Comparison of ENCODE assay signal across 12 mouse cellular contexts in genomic region chr11:20987171-20987815, GRCm38 (mm10).
DNase-seq lines count a peak whose midpoint lies in the region; ATAC-seq and TF ChIP-seq lines count a peak whose summit lies in the region.
"Had no signal": no experiment of that assay in that cellular context is flagged by ENCODE, and none has a peak within 500 bp of the region (broad histone marks: within the 10 kb centered on the region; RNA-seq: fewer than 3 reads in every experiment).

No protein-coding gene starts in this region.

- H3K9ac ChIP-seq in liver, embryonic 11.5 days (ENCODE audit: low read depth, low read length) = no peak overlapping the region
- H3K9ac ChIP-seq in liver, postnatal 0 days (replicated peaks) = no peak overlapping the region
- no peak overlapping the region for H3K9ac ChIP-seq in forebrain, embryonic 13.5 days
- H3K9ac ChIP-seq in midbrain, embryonic 16.5 days (ENCODE audit: low read depth, low read length) = no peak overlapping the region
- H3K9ac ChIP-seq in heart, adult 2 months (ENCODE audit: low read depth, low read length) = no peak overlapping the region
- H3K9ac ChIP-seq: limb, embryonic 13.5 days had no signal

- peak; percentile 24 for DNase-seq in liver, embryonic 11.5 days (ENCODE audit: low spot score)
- DNase-seq in liver, postnatal 0 days = no peak
- DNase-seq in cerebellum, adult 9-10 months = peak; percentile 24
- no peak for DNase-seq in heart, adult 2 months
- DNase-seq in gastrocnemius, adult 18-20 months (ENCODE audit: low spot score) = no peak
- DNase-seq in ovary, postnatal 36 days (ENCODE audit: low spot score) = no peak
- DNase-seq: gastrocnemius, adult 2 months had no signal

- H3K36me3 ChIP-seq in liver, embryonic 11.5 days (ENCODE audit: control insufficient read depth, insufficient read depth, low read length) = no peaks in the 10 kb centered on the region
- H3K36me3 ChIP-seq in liver, postnatal 0 days (replicated peaks; ENCODE audit: insufficient read depth, low read length) = no peaks in the 10 kb centered on the region
- H3K36me3 ChIP-seq in forebrain, embryonic 13.5 days (ENCODE audit: poor library complexity, severe bottlenecking) = no peaks in the 10 kb centered on the region
- no peaks in the 10 kb centered on the region for H3K36me3 ChIP-seq in midbrain, embryonic 16.5 days (ENCODE audit: control insufficient read depth, insufficient read depth, low read length)
- H3K36me3 ChIP-seq in heart, adult 2 months (ENCODE audit: control insufficient read depth, insufficient read depth, low read length) = no peaks in the 10 kb centered on the region; the same call in 1 of the 2 replicates
- H3K36me3 ChIP-seq: limb, embryonic 13.5 days had no signal

- no peak overlapping the region for H3K27ac ChIP-seq in liver, embryonic 11.5 days (ENCODE audit: low read depth, low read length)
- H3K27ac ChIP-seq in liver, postnatal 0 days (ENCODE audit: low read depth) = no peak overlapping the region
- peak overlapping the region; percentile 71 for H3K27ac ChIP-seq in forebrain, embryonic 13.5 days
- H3K27ac ChIP-seq in midbrain, embryonic 16.5 days (ENCODE audit: low read length) = peak overlapping the region; percentile 91
- H3K27ac ChIP-seq in heart, adult 2 months = no peak overlapping the region
- H3K27ac ChIP-seq: gastrocnemius, adult 2 months; limb, embryonic 13.5 days had no signal

- no peaks in the 10 kb centered on the region for H3K27me3 ChIP-seq in liver, embryonic 11.5 days (replicated peaks; ENCODE audit: control insufficient read depth, insufficient read depth, low read length)
- H3K27me3 ChIP-seq in liver, postnatal 0 days (ENCODE audit: insufficient read depth, low read length) = no peaks in the 10 kb centered on the region
- H3K27me3 ChIP-seq in forebrain, embryonic 13.5 days = no peaks in the 10 kb centered on the region
- H3K27me3 ChIP-seq in midbrain, embryonic 16.5 days (ENCODE audit: control insufficient read depth, insufficient read depth, low read depth, low read length) = no peaks in the 10 kb centered on the region
- no peaks in the 10 kb centered on the region for H3K27me3 ChIP-seq in heart, adult 2 months (ENCODE audit: control insufficient read depth, insufficient read depth, low read length)
- H3K27me3 ChIP-seq: limb, embryonic 13.5 days had no signal

- H3K4me2 ChIP-seq in liver, embryonic 11.5 days = no peak overlapping the region
- no peak overlapping the region for H3K4me2 ChIP-seq in liver, postnatal 0 days (ENCODE audit: low read depth, low read length)
- H3K4me2 ChIP-seq in forebrain, embryonic 13.5 days = no peak overlapping the region
- H3K4me2 ChIP-seq in midbrain, embryonic 16.5 days (ENCODE audit: low read length) = peak overlapping the region; percentile 47
- H3K4me2 ChIP-seq: limb, embryonic 13.5 days had no signal

- 65% methylated on average over 5 of the region's 5 CpGs for WGBS in liver, embryonic 11.5 days
- WGBS in liver, postnatal 0 days (ENCODE audit: insufficient replicate concordance) = 72% methylated on average over 5 of the region's 5 CpGs
- WGBS in forebrain, embryonic 13.5 days = 53% methylated on average over 5 of the region's 5 CpGs
- WGBS in midbrain, embryonic 16.5 days = 38% methylated on average over 5 of the region's 5 CpGs
- whole genome bisulfite sequencing in heart, adult 2 months = 78% methylated on average over 5 of the region's 5 CpGs

- TF ChIP-seq POLR2A in heart, adult 2 months (IDR thresholded peaks at IDR 0.05; ENCODE audit: insufficient read depth, low read depth, low read length) = no peak

- ATAC-seq in liver, embryonic 11.5 days (replicated peaks; ENCODE audit: low FRiP score) = no peak
- ATAC-seq in liver, postnatal 0 days = no peak
- ATAC-seq in forebrain, embryonic 13.5 days = peak; percentile 76
- peak; percentile 81 for ATAC-seq in midbrain, embryonic 16.5 days
- ATAC-seq: intestine, postnatal 0 days; lung, postnatal 0 days had no signal

- peaks cover 7% of the 10 kb centered on the region; the same call in 1 of the 2 replicates for H3K4me1 ChIP-seq in liver, embryonic 11.5 days (replicated peaks; ENCODE audit: control insufficient read depth, insufficient read depth, low read length)
- H3K4me1 ChIP-seq in liver, postnatal 0 days (ENCODE audit: insufficient read depth) = peaks cover 15% of the 10 kb centered on the region
- peaks cover 21% of the 10 kb centered on the region for H3K4me1 ChIP-seq in forebrain, embryonic 13.5 days
- H3K4me1 ChIP-seq in midbrain, embryonic 16.5 days (ENCODE audit: control insufficient read depth, insufficient read depth, low read length) = peaks cover 24% of the 10 kb centered on the region
- H3K4me1 ChIP-seq in heart, adult 2 months (ENCODE audit: control insufficient read depth, insufficient read depth, low read length) = peaks cover 2% of the 10 kb centered on the region; the same call in 1 of the 2 replicates

- no peak for TF ChIP-seq EP300 in liver, postnatal 0 days (IDR thresholded peaks at IDR 0.05; ENCODE audit: low read depth)
- no peak for TF ChIP-seq EP300 in heart, adult 2 months (IDR thresholded peaks at IDR 0.05; ENCODE audit: insufficient read depth, low read depth, low read length)

- no peaks in the 10 kb centered on the region for H3K9me3 ChIP-seq in liver, embryonic 11.5 days (ENCODE audit: control insufficient read depth, low read length)
- no peaks in the 10 kb centered on the region for H3K9me3 ChIP-seq in liver, postnatal 0 days (ENCODE audit: low read length)
- H3K9me3 ChIP-seq in forebrain, embryonic 13.5 days (replicated peaks) = no peaks in the 10 kb centered on the region
- no peaks in the 10 kb centered on the region for H3K9me3 ChIP-seq in midbrain, embryonic 16.5 days (replicated peaks; ENCODE audit: control insufficient read depth, low read length, poor library complexity, severe bottlenecking)
- H3K9me3 ChIP-seq: limb, embryonic 13.5 days had no signal

- H3K4me3 ChIP-seq in liver, embryonic 11.5 days (ENCODE audit: low read depth, low read length) = no peak overlapping the region
- H3K4me3 ChIP-seq in liver, postnatal 0 days (ENCODE audit: low read depth, low read length) = no peak overlapping the region
- H3K4me3 ChIP-seq in forebrain, embryonic 13.5 days = no peak overlapping the region
- H3K4me3 ChIP-seq in midbrain, embryonic 16.5 days (ENCODE audit: low read depth, low read length) = no peak overlapping the region
- no peak overlapping the region for H3K4me3 ChIP-seq in heart, adult 2 months
- H3K4me3 ChIP-seq: gastrocnemius, adult 2 months; limb, embryonic 13.5 days had no signal

- no peak for TF ChIP-seq CTCF in liver, postnatal 0 days (IDR thresholded peaks at IDR 0.05; ENCODE audit: low read depth)
- no peak for TF ChIP-seq CTCF in heart, adult 2 months (IDR thresholded peaks at IDR 0.05)

- intact Hi-C loops in heart, adult 2 months (cut with DNase I) = no loop called here

- no peaks in the 10 kb centered on the region for H3K79me2 ChIP-seq in heart, adult 2 months (replicated peaks; ENCODE audit: control insufficient read depth, insufficient read depth, low read length)

Comparison
In these comparisons a context has a peak if more than half of its experiments do, and no peak if none do; other contexts are left out.
1. DNase-seq: peak in liver, embryonic 11.5 days (single experiment) and cerebellum, adult 9-10 months (single experiment); none in liver, postnatal 0 days (single experiment), heart, adult 2 months (0 of 2), gastrocnemius, adult 18-20 months (single experiment) and ovary, postnatal 36 days (single experiment).
2. ATAC-seq: peak in forebrain, embryonic 13.5 days (single experiment) and midbrain, embryonic 16.5 days (single experiment); none in liver, embryonic 11.5 days (single experiment) and liver, postnatal 0 days (single experiment).
3. H3K27ac ChIP-seq: peak in forebrain, embryonic 13.5 days (single experiment) and midbrain, embryonic 16.5 days (single experiment); none in liver, embryonic 11.5 days (single experiment), liver, postnatal 0 days (single experiment) and heart, adult 2 months (single experiment).